ENCODE assay signal across 35 mouse cellular contexts in the genomic region with DNA sequence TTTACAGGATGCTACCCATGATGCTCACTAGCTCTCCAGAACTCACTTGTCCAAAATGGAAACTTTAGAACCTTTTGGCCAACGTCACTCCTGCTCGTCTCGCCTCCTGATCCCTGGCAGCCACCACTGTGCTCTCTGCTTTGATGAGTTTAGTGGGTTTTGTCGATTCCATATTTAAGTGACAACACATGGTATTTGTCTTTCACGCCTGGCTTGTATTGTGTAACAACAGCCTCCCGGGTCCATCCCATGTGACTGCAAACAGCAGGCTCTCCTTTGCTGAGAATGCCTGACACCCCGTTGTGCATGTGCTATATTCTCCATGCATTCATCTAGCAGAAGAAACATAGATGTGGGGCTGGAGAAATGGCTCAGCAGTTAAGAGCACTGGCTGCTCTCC. TPM values are rescaled to one million over a fixed set of nuclear protein-coding genes. Genes with fewer than 3 reads are reported as not detected.
A peak's percentile ranks its signal among the peaks of the same experiment; 100 is the strongest.
DNase-seq lines count a peak whose midpoint lies in the region; ATAC-seq and TF ChIP-seq lines count a peak whose summit lies in the region.
"Had no signal": no experiment of that assay in that cellular context is flagged by ENCODE, and none has a peak within 500 bp of the region (broad histone marks: within the 10 kb centered on the region; RNA-seq: fewer than 3 reads in every experiment).

No protein-coding gene starts in this region.

- DNase-seq in embryonic facial prominence, embryonic 14.5 days (ENCODE audit: low spot score): peak; percentile 39
- DNase-seq in embryonic facial prominence, embryonic 10.5 days (ENCODE audit: low spot score): no peak
- DNase-seq in lung, adult 18-20 months: peak; percentile 37 to 50
- no peak for DNase-seq in lung, adult 2 months
- peak; percentile 80 for DNase-seq in lung, postnatal 0 days (ENCODE audit: low spot score)
- DNase-seq in lung, postnatal 4 days: peak; percentile 54 to 75
- DNase-seq in frontal cortex, postnatal 10 days (ENCODE audit: low spot score in 2 of 2): no peak
- DNase-seq: adrenal gland, adult 8-10 months; cerebellum, adult 8-10 months; cerebellum, postnatal 25 days; gastrocnemius, adult 2 months; gastrocnemius, postnatal 36 days; heart, adult 18-20 months; heart, postnatal 4 days; kidney, adult 18-20 months; kidney, postnatal 25 days; liver had no signal

- no peaks in the 10 kb centered on the region for H3K9me3 ChIP-seq in embryonic facial prominence, embryonic 14.5 days (ENCODE audit: control insufficient read depth, low read length)
- H3K9me3 ChIP-seq in embryonic facial prominence, embryonic 10.5 days: no peaks in the 10 kb centered on the region
- H3K9me3 ChIP-seq in lung, postnatal 0 days (ENCODE audit: low read length): no peaks in the 10 kb centered on the region
- H3K9me3 ChIP-seq: embryonic facial prominence, embryonic 12.5 days; forebrain, embryonic 12.5 days; heart, embryonic 12.5 days; hindbrain, embryonic 15.5 days; kidney, embryonic 15.5 days; liver, embryonic 15.5 days; midbrain, embryonic 12.5 days; neural tube, embryonic 13.5 days; stomach, embryonic 15.5 days had no signal

- TF ChIP-seq POLR2A in lung, adult 2 months (IDR thresholded peaks at IDR 0.05; ENCODE audit: borderline replicate concordance, extremely low read depth, low read depth, low read length): no peak

- H3K4me2 ChIP-seq in embryonic facial prominence, embryonic 14.5 days (ENCODE audit: low read depth, low read length): no peak overlapping the region
- no peak overlapping the region for H3K4me2 ChIP-seq in lung, postnatal 0 days (replicated peaks; ENCODE audit: low read depth, low read length)
- H3K4me2 ChIP-seq: embryonic facial prominence, embryonic 12.5 days; forebrain, embryonic 12.5 days; heart, embryonic 12.5 days; hindbrain, embryonic 15.5 days; kidney, embryonic 15.5 days; liver, embryonic 15.5 days; midbrain, embryonic 12.5 days; neural tube, embryonic 13.5 days; stomach, embryonic 15.5 days had no signal

- WGBS in embryonic facial prominence, embryonic 14.5 days: 56% methylated on average over 7 of the region's 7 CpGs
- WGBS in embryonic facial prominence, embryonic 10.5 days: 82% methylated on average over 7 of the region's 7 CpGs
- 66% methylated on average over 7 of the region's 7 CpGs for WGBS in lung, adult 2 months
- WGBS in lung, postnatal 0 days: 53% methylated on average over 7 of the region's 7 CpGs

- no peaks in the 10 kb centered on the region for H3K4me1 ChIP-seq in embryonic facial prominence, embryonic 14.5 days (ENCODE audit: control insufficient read depth, insufficient read depth, low read length)
- no peaks in the 10 kb centered on the region for H3K4me1 ChIP-seq in embryonic facial prominence, embryonic 10.5 days
- H3K4me1 ChIP-seq in lung, adult 2 months (ENCODE audit: control insufficient read depth, insufficient read depth, low read length): no peaks in the 10 kb centered on the region; the same call in 1 of the 2 replicates
- H3K4me1 ChIP-seq in lung, postnatal 0 days (ENCODE audit: insufficient read depth, low read depth, low read length): no peaks in the 10 kb centered on the region
- H3K4me1 ChIP-seq: embryonic facial prominence, embryonic 12.5 days; forebrain, embryonic 12.5 days; heart, embryonic 12.5 days; hindbrain, embryonic 15.5 days; kidney, embryonic 15.5 days; midbrain, embryonic 12.5 days; neural tube, embryonic 13.5 days; stomach, embryonic 15.5 days had no signal

- ATAC-seq in embryonic facial prominence, embryonic 14.5 days (ENCODE audit: low read depth): no peak
- ATAC-seq in lung, postnatal 0 days: peak; percentile 89
- ATAC-seq in erythroblast, adult 5-6 weeks (replicated peaks; ENCODE audit: low FRiP score, poor library complexity, severe bottlenecking): no peak

- H3K4me3 ChIP-seq in embryonic facial prominence, embryonic 14.5 days (ENCODE audit: low read depth, low read length): no peak overlapping the region
- H3K4me3 ChIP-seq in embryonic facial prominence, embryonic 10.5 days: no peak overlapping the region
- H3K4me3 ChIP-seq in lung, adult 2 months (replicated peaks; ENCODE audit: extremely low read depth, low read depth, low read length): no peak overlapping the region
- no peak overlapping the region for H3K4me3 ChIP-seq in lung, postnatal 0 days (ENCODE audit: low read depth, low read length)
- H3K4me3 ChIP-seq: embryonic facial prominence, embryonic 12.5 days; forebrain, embryonic 12.5 days; gastrocnemius, adult 2 months; heart, embryonic 12.5 days; hindbrain, embryonic 15.5 days; kidney, embryonic 15.5 days; liver, embryonic 15.5 days; midbrain, embryonic 12.5 days; neural tube, embryonic 13.5 days; stomach, embryonic 15.5 days had no signal

- H3K9ac ChIP-seq in embryonic facial prominence, embryonic 14.5 days (ENCODE audit: low read depth, low read length): no peak overlapping the region
- no peak overlapping the region for H3K9ac ChIP-seq in lung, postnatal 0 days (replicated peaks; ENCODE audit: low read depth)
- H3K9ac ChIP-seq: embryonic facial prominence, embryonic 12.5 days; forebrain, embryonic 12.5 days; heart, embryonic 12.5 days; hindbrain, embryonic 15.5 days; kidney, embryonic 15.5 days; liver, embryonic 15.5 days; midbrain, embryonic 12.5 days; neural tube, embryonic 13.5 days; stomach, embryonic 15.5 days had no signal

- H3K27ac ChIP-seq in embryonic facial prominence, embryonic 14.5 days (replicated peaks; ENCODE audit: low read depth, low read length): no peak overlapping the region
- H3K27ac ChIP-seq in embryonic facial prominence, embryonic 10.5 days (replicated peaks): no peak overlapping the region
- no peak overlapping the region for H3K27ac ChIP-seq in lung, postnatal 0 days (ENCODE audit: low read length)
- H3K27ac ChIP-seq: embryonic facial prominence, embryonic 12.5 days; forebrain, embryonic 12.5 days; gastrocnemius, adult 2 months; hindbrain, embryonic 15.5 days; kidney, embryonic 15.5 days; liver, embryonic 15.5 days; midbrain, embryonic 12.5 days; neural tube, embryonic 13.5 days; stomach, embryonic 15.5 days had no signal

- H3K27me3 ChIP-seq in embryonic facial prominence, embryonic 14.5 days (replicated peaks; ENCODE audit: control insufficient read depth, insufficient read depth, low read length): no peaks in the 10 kb centered on the region
- no peaks in the 10 kb centered on the region for H3K27me3 ChIP-seq in embryonic facial prominence, embryonic 10.5 days (replicated peaks; ENCODE audit: low read depth, poor library complexity, severe bottlenecking)
- no peaks in the 10 kb centered on the region for H3K27me3 ChIP-seq in lung, postnatal 0 days (replicated peaks; ENCODE audit: insufficient read depth, low read length)
- H3K27me3 ChIP-seq: CH12.LX; embryonic facial prominence, embryonic 12.5 days; forebrain, embryonic 12.5 days; heart, embryonic 12.5 days; hindbrain, embryonic 15.5 days; kidney, embryonic 15.5 days; liver, embryonic 15.5 days; midbrain, embryonic 12.5 days; neural tube, embryonic 13.5 days; stomach, embryonic 15.5 days had no signal

- peak; percentile 77 for TF ChIP-seq EP300 in lung, postnatal 0 days (IDR thresholded peaks at IDR 0.05)

- TF ChIP-seq CTCF in lung, adult 2 months (IDR thresholded peaks at IDR 0.05; ENCODE audit: insufficient read depth, low read length): no peak
- TF ChIP-seq CTCF in lung, postnatal 0 days (IDR thresholded peaks at IDR 0.05): no peak

- H3K36me3 ChIP-seq in embryonic facial prominence, embryonic 14.5 days (ENCODE audit: control insufficient read depth, insufficient read depth, low read length): peaks cover 70% of the 10 kb centered on the region
- peaks cover 90% of the 10 kb centered on the region for H3K36me3 ChIP-seq in embryonic facial prominence, embryonic 10.5 days (replicated peaks)
- H3K36me3 ChIP-seq in lung, postnatal 0 days (ENCODE audit: insufficient read depth, low read length): peaks cover 34% of the 10 kb centered on the region; the same call in 1 of the 2 replicates

RNA-seq across cellular contexts. Expression of gene Mybphl, which starts 22.5 kb away (rescaled TPM):
- not detected in 2 replicates for polyA plus RNA-seq in embryonic facial prominence, embryonic 14.5 days (2014; fragmentation: Nextera tagmentation; extraction: Ambion mirVana)
- polyA plus RNA-seq in embryonic facial prominence, embryonic 10.5 days (2016; fragmentation: Nextera tagmentation; extraction: Ambion mirVana): 0.22 TPM in 1 of 2 replicates, not detected in the other
- polyA plus RNA-seq in lung, adult 2 months (2012; rRNA removed): 34.9 and 39.2 TPM in 2 replicates
- 5.6 and 7.1 TPM in 2 replicates for polyA plus RNA-seq in lung, postnatal 0 days (2015; fragmentation: Nextera tagmentation; extraction: Ambion mirVana)
- total RNA-seq in erythroblast, adult 5-6 weeks (2015; ENCODE audit: low replicate concordance): not detected in 2 replicates
- not detected in 2 replicates for total RNA-seq in erythroblast, adult 5-6 weeks (2017; ENCODE audit: low replicate concordance)
- total RNA-seq: adrenal gland, adult 8-10 months; adrenal gland, postnatal 4 days; CH12.LX; ES-E14; gastrocnemius, adult 2 months; gastrocnemius, postnatal 36 days; left cerebral cortex, postnatal 10 days; megakaryocyte, adult 5-6 weeks had no signal
- polyA plus RNA-seq: C2C12; intestine, embryonic 14.5 days; kidney, embryonic 15.5 days; limb, embryonic 11.5 days; midbrain, embryonic 12.5 days; neural tube, embryonic 13.5 days; stomach, embryonic 15.5 days had no signal

RNA-seq across cellular contexts. Expression of gene Psrc1, which starts 41.5 kb away (rescaled TPM):
- 31.2 and 38.1 TPM in 2 replicates for polyA plus RNA-seq in embryonic facial prominence, embryonic 14.5 days (2014; fragmentation: Nextera tagmentation; extraction: Ambion mirVana)
- 97.9 and 100.0 TPM in 2 replicates for polyA plus RNA-seq in embryonic facial prominence, embryonic 10.5 days (2016; fragmentation: Nextera tagmentation; extraction: Ambion mirVana)
- 2.3 and 2.4 TPM in 2 replicates for polyA plus RNA-seq in lung, adult 2 months (2012; rRNA removed)
- 2.3 and 3.7 TPM in 2 replicates for polyA plus RNA-seq in lung, postnatal 0 days (2015; fragmentation: Nextera tagmentation; extraction: Ambion mirVana)
- 4.4 and 5.9 TPM in 2 replicates for total RNA-seq in erythroblast, adult 5-6 weeks (2015; ENCODE audit: low replicate concordance)
- total RNA-seq in erythroblast, adult 5-6 weeks (2017; ENCODE audit: low replicate concordance): 9.5 and 14.1 TPM in 2 replicates
- total RNA-seq: gastrocnemius, adult 2 months had no signal

RNA-seq across cellular contexts. Expression of gene Sort1, which starts 58.3 kb away (rescaled TPM):
- 16.5 and 18.0 TPM in 2 replicates for polyA plus RNA-seq in embryonic facial prominence, embryonic 14.5 days (2014; fragmentation: Nextera tagmentation; extraction: Ambion mirVana)
- 12.9 and 15.5 TPM in 2 replicates for polyA plus RNA-seq in embryonic facial prominence, embryonic 10.5 days (2016; fragmentation: Nextera tagmentation; extraction: Ambion mirVana)
- polyA plus RNA-seq in lung, adult 2 months (2012; rRNA removed): 104 and 141 TPM in 2 replicates
- polyA plus RNA-seq in lung, postnatal 0 days (2015; fragmentation: Nextera tagmentation; extraction: Ambion mirVana): 30.8 and 34.2 TPM in 2 replicates
- total RNA-seq in erythroblast, adult 5-6 weeks (2015; ENCODE audit: low replicate concordance): 16.7 and 20.3 TPM in 2 replicates
- total RNA-seq in erythroblast, adult 5-6 weeks (2017; ENCODE audit: low replicate concordance): 12.4 and 18.3 TPM in 2 replicates

Comparison
In these comparisons a context has a peak if more than half of its experiments do, and no peak if none do; other contexts are left out.
1. DNase-seq: peak in embryonic facial prominence, embryonic 14.5 days (single experiment), lung, adult 18-20 months (2 of 2), lung, postnatal 0 days (single experiment) and lung, postnatal 4 days (2 of 2); none in embryonic facial prominence, embryonic 10.5 days (single experiment), lung, adult 2 months (single experiment) and frontal cortex, postnatal 10 days (0 of 2).